Mouse (Mus musculus) hindbrain, embryonic 11.5 days (tissue): Measurements from ENCODE around the gene Eif2b4. TPM values are rescaled to one million over a fixed set of nuclear protein-coding genes. Genes with fewer than 3 reads are reported as not detected.

Experiments used
- ATAC-seq: fragments of 200-750 bp; cut with Nextera tagmentation; 2 replicates; pipeline ENCODE4 v1.8.0; 2017; ENCODE audit warnings: mild to moderate bottlenecking, moderate TSS enrichment, moderate library complexity; ENCODE audit not compliant: low FRiP score
- DNase-seq: peaks from one replicate; pipeline ENCODE4 v3.0.0-alpha.2; 2015; ENCODE audit warnings: low spot score
- H3K27ac ChIP-seq: fragments of 300-500 bp; sonication (generic); 2 replicates; pipeline ENCODE4 v1.5.1; 2014; ENCODE audit warnings: mild to moderate bottlenecking, low read depth, low read length
- H3K27me3 ChIP-seq: fragments of 300-500 bp; sonication (generic); 2 replicates; pipeline ENCODE4 v1.6.1; 2014; ENCODE audit warnings: mild to moderate bottlenecking, low read length, moderate library complexity, mixed read lengths; ENCODE audit not compliant: control insufficient read depth, insufficient read depth
- H3K36me3 ChIP-seq: fragments of 300-500 bp; sonication (generic); 2 replicates; pipeline ENCODE4 v1.6.1; 2014; ENCODE audit warnings: mild to moderate bottlenecking, low read length, moderate library complexity, mixed read lengths; ENCODE audit not compliant: control insufficient read depth, insufficient read depth
- H3K4me1 ChIP-seq: fragments of 300-500 bp; sonication (generic); replicated peaks from 2 replicates; pipeline ENCODE4 v1.6.1; 2014; ENCODE audit warnings: low read length, mixed read lengths; ENCODE audit not compliant: control insufficient read depth, insufficient read depth
- H3K4me2 ChIP-seq: fragments of 300-500 bp; sonication (generic); replicated peaks from 2 replicates; pipeline ENCODE4 v1.6.1; 2014; ENCODE audit warnings: mild to moderate bottlenecking, low read depth, low read length
- H3K4me3 ChIP-seq: fragments of 300-500 bp; sonication (generic); 2 replicates; pipeline ENCODE4 v1.5.1; 2014; ENCODE audit warnings: low read depth, low read length
- H3K9ac ChIP-seq: fragments of 300-500 bp; sonication (generic); 2 replicates; pipeline ENCODE4 v1.6.1; 2014; ENCODE audit warnings: low read depth, low read length
- H3K9me3 ChIP-seq: fragments of 300-500 bp; sonication (generic); 2 replicates; pipeline ENCODE4 v1.6.1; 2016; ENCODE audit warnings: low read length; ENCODE audit not compliant: control insufficient read depth
- WGBS: fragments of 180-500 bp; shearing (Covaris S2); extraction: QIAGEN DNeasy Blood & Tissue Kit; methylation state at CpG from one replicate; pipeline ENCODE4 v1.1.7; 2014; 5-methylcytosine and 5-hydroxymethylcytosine counted together
- polyA plus RNA-seq: library from polyadenylated mRNA; unstranded; fragments of >200 nt; fragmentation: Nextera tagmentation; extraction: Ambion mirVana; gene quantifications from 2 replicates; pipeline ENCODE4 v1.2.1, GENCODE M21; 2014

The Eif2b4 gene
- polyA plus RNA-seq, 1 experiment from 2014 or later: 66.5 TPM

DNA sequence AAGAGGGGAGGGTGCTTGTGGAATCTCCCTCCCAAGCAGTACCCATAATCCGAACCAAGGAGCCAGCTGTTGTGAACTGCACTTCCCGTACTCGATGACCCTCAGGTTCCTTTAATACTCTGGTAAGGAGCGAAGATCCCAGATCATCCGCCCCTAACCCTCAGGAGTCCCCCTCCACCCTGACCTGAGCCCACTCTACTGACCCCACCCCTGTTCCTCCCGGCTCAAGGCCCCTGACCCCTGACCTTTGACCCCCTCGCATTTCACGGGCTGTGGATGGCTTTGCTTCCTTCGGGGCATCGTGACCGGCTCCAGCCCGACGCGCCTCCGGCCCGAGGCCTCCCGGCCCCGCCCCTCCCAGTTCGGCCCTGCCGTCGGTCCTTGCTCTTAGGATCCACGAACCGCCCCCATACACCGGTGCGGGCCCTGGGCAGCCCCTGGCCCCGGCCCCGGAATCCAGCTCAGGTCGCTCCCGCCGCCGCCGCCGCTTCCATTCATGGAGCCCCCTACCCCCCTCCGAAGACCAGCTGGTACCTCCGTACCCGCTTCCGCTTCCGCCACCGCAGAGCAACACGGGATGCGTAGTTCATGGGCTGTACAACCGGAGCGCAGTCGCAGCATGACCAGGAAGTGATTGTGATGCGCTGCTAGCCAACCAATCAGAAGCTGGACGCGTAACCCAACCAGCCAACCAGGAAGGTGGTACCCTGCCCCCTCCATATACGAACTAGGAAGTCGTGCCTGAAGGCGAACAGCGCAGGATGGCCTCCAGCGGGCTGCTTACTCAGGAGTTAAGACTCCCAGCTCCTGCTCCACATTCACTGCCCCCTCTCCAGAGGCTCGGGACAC lies 8.7 kb upstream of the Eif2b4 start, which contains the start of gene Zfp513:
Gene Zfp513 (minus strand): TSS at position 562 of the 849 bp plus-strand sequence.
- H3K9me3 ChIP-seq: peaks cover 5% of the 10 kb centered on the region
- peak within 1 kb of the TSS; percentile 86 for H3K9ac ChIP-seq
- H3K4me3 ChIP-seq: peak within 1 kb of the TSS; percentile 81
- ATAC-seq: peak; percentile 98
- H3K27me3 ChIP-seq: no peaks in the 10 kb centered on the region
- peaks cover 16% of the 10 kb centered on the region for H3K36me3 ChIP-seq
- peak within 1 kb of the TSS; percentile 84 for H3K27ac ChIP-seq
- peaks cover 5% of the 10 kb centered on the region; the same call in 1 of the 2 replicates for H3K4me1 ChIP-seq
- peak; percentile 95 for DNase-seq
- WGBS: under 1% methylated on average over 51 of the region's 53 CpGs
- H3K4me2 ChIP-seq: peak within 1 kb of the TSS; percentile 61

DNA sequence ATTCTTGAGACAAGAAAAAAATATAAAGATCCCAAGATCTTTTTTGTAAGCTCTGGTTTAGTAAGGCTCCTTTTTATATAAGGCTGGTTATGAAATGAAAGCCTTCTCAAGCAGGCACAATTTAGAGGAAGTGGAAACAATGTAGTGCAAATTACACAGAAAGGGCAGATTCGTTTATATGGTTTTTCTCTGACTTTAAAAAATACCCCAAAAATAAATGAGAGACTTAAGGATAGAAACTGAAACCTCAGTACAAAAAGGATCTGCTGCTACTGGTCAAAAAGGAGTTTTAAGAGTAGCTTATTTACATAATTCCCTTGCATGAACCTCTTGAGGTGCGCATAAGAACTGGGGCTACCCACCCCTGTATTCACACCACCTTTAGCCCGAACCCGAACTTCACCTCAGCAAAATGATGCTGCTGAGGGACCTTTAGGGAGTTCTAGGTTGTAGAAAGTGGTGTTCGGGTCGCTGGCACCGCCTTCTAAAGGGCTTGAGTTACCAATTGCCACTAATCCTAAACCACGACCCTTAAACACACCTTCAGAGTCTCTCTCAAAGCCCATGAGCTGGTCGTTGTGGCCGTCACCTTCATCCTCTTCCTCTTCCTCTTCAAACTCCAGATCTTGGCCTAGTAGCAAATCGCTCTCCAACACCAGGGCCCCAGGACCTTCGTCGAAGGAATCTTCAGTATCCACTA lies 8.0 kb upstream of the Eif2b4 start:
- ATAC-seq (no peak), DNase-seq (no peak)
- Histone ChIP-seq H3K4me3 (peak overlapping the region; percentile 81), H3K4me1 (peaks cover 5% of the 10 kb centered on the region; the same call in 1 of the 2 replicates), H3K27me3 (no peaks in the 10 kb centered on the region), H3K36me3 (peaks cover 18% of the 10 kb centered on the region), H3K9me3 (peaks cover 5% of the 10 kb centered on the region), H3K4me2 (peak overlapping the region; percentile 48), H3K27ac (peak overlapping the region; percentile 84; the same call in 1 of the 2 replicates), H3K9ac (peak overlapping the region; percentile 86)
- WGBS: 23% methylated on average over 13 of the region's 13 CpGs

DNA sequence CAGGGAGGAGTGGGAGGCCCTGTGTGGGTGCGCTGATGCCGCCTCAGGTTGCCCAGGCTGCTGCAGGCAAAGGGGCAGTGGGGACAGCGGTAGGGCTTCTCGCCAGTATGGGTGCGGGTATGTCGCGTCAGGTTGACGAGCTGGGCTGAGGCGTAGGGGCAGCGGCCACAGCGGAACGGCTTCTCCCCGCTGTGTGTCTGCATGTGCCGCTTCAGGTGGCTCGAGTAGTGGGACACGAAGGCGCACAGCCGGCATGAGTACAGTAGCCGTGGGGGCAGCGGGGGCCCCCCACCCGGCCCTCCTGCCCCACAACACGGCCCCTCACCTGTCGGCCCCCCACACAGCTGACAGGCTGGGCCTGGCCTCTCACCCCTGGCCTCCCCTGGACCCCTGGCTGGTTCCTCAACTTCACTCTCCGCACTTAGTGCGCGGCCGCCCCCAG lies 7.1 kb upstream of the Eif2b4 start:
- no peak overlapping the region for H3K27ac ChIP-seq
- H3K9me3 ChIP-seq: peaks cover 5% of the 10 kb centered on the region
- H3K4me2 ChIP-seq: peak overlapping the region; percentile 17
- WGBS: 92% methylated on average over 27 of the region's 27 CpGs
- H3K36me3 ChIP-seq: peaks cover 18% of the 10 kb centered on the region
- peaks cover 5% of the 10 kb centered on the region; the same call in 1 of the 2 replicates for H3K4me1 ChIP-seq
- H3K4me3 ChIP-seq: peak overlapping the region; percentile 81
- H3K27me3 ChIP-seq: no peaks in the 10 kb centered on the region
- DNase-seq: no peak
- no peak for ATAC-seq
- H3K9ac ChIP-seq: no peak overlapping the region

DNA sequence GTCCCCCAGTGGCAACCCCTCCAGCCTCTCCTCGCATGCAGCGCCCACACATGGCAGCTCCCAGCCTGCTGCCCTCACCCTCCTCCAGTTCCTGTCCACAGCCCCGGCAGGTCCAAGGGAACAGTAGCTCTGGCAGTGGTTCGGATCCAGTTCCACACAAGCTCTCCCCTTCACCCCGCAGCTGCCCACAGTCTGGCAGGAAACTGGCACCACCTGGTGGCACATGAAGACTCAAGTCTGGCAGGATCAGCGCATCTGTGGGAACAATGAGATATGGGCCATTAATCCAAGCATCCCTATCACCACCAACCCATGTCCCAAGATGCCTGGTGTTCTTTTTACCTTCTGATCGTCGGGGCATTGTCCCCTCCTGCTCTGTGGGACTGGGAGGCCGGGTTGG lies 6.7 kb upstream of the Eif2b4 start:
- Histone ChIP-seq H3K4me1 (peaks cover 5% of the 10 kb centered on the region; the same call in 1 of the 2 replicates), H3K36me3 (peaks cover 21% of the 10 kb centered on the region), H3K27ac (no peak overlapping the region), H3K9me3 (peaks cover 5% of the 10 kb centered on the region), H3K9ac (no peak overlapping the region), H3K4me3 (peak overlapping the region; percentile 81; the same call in 1 of the 2 replicates), H3K27me3 (no peaks in the 10 kb centered on the region), H3K4me2 (no peak overlapping the region)
- no peak for DNase-seq
- 94% methylated on average over 9 of the region's 9 CpGs for WGBS
- no peak for ATAC-seq

DNA sequence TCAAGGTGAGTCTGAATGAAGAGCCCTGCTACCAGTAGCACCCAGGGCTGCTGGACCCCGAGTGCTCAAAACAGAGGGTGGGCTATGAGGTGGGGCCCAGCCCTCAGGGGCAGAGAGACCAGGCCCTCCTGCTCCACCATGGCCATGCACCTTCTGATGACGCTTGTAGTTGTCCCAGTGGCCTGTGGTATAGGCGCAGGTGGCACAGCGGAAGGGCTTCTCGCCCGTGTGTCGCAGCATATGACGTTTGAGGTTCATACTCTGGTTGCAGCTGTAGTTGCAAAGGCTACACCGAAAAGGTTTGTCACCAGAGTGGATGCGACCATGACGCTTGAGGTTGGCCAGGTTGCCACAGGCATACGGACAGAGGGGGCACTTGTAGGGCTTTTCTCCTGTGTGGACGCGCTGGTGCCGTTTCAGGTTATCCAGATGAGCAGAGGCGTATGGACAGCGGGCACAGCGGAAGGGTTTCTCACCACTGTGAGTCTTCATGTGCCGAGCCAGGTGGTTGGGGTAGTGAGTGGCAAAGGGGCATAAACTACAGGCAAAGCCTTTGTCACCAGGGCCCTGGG lies 6.2 kb upstream of the Eif2b4 start:
- Histone ChIP-seq H3K4me2 (no peak overlapping the region), H3K36me3 (peaks cover 23% of the 10 kb centered on the region), H3K9me3 (peaks cover 5% of the 10 kb centered on the region), H3K27me3 (no peaks in the 10 kb centered on the region), H3K9ac (no peak overlapping the region), H3K4me1 (peaks cover 5% of the 10 kb centered on the region; the same call in 1 of the 2 replicates), H3K27ac (no peak overlapping the region), H3K4me3 (no peak overlapping the region)
- DNase-seq (no peak), ATAC-seq (no peak)
- WGBS: 92% methylated on average over 19 of the region's 19 CpGs

DNA sequence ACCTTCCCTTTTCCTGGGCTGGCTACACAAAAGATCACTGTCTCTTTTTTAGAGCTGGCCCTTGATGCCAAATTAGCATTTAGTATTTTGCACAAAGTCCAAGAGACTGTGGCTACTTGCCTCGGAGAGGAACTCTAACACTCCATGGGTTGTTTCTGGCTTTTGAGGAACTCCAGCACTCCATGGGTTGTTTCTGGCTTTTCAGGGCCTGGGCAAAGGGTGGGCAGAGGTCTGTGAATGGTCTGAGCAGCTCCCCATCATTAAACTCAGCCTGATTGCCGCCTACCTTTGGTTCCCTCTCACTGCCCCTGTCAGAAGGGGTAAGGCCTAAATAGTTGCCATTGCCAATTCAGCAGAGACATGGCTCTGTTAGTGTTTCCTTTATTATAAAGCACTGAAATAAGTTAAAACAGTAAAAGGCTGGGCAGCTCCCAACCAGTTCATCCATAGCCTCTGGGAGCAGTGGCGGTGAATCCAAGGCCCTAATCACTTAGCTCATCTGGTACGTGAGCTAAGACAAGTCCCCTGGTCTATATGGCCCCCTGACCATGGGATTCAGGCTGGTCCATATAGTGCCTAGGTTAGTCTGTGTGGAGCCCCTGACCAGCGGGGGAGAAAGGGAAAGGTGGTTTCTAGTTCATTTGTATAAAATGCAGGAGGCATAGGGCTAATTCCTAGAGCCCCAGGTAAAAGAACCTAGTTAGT lies 5.5 kb upstream of the Eif2b4 start:
- DNase-seq: no peak
- Histone ChIP-seq H3K27ac (no peak overlapping the region), H3K27me3 (no peaks in the 10 kb centered on the region), H3K9ac (no peak overlapping the region), H3K9me3 (peaks cover 5% of the 10 kb centered on the region), H3K36me3 (peaks cover 23% of the 10 kb centered on the region), H3K4me3 (no peak overlapping the region), H3K4me2 (no peak overlapping the region), H3K4me1 (peaks cover 8% of the 10 kb centered on the region)
- 85% methylated on average over 5 of the region's 5 CpGs for WGBS
- no peak for ATAC-seq

DNA sequence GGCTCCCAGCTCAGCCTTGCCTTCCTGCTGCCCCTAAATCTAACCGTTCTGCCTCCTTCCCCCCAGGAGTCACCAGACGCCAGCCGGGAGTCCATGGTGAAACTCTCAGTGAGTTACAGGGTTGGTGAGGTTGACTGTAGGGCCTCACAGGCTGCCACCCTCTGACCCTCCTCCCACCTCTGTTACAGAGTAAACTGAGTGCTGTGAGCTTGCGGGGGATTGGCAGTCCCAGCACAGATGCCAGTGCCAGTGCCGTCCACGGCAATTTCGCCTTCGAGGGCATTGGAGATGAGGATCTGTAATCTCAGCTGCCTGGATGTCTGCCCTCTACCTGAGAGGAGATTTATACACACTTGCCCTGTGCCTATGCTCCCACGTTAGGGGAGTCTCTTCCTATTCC lies 4.9 kb upstream of the Eif2b4 start:
- WGBS: 80% methylated on average over 9 of the region's 9 CpGs
- H3K4me2 ChIP-seq: no peak overlapping the region
- no peak overlapping the region for H3K9ac ChIP-seq
- peaks cover 5% of the 10 kb centered on the region for H3K9me3 ChIP-seq
- peaks cover 8% of the 10 kb centered on the region for H3K4me1 ChIP-seq
- peaks cover 23% of the 10 kb centered on the region for H3K36me3 ChIP-seq
- ATAC-seq (no peak), DNase-seq (no peak)
- H3K4me3 ChIP-seq: no peak overlapping the region
- H3K27me3 ChIP-seq: no peaks in the 10 kb centered on the region
- no peak overlapping the region for H3K27ac ChIP-seq

DNA sequence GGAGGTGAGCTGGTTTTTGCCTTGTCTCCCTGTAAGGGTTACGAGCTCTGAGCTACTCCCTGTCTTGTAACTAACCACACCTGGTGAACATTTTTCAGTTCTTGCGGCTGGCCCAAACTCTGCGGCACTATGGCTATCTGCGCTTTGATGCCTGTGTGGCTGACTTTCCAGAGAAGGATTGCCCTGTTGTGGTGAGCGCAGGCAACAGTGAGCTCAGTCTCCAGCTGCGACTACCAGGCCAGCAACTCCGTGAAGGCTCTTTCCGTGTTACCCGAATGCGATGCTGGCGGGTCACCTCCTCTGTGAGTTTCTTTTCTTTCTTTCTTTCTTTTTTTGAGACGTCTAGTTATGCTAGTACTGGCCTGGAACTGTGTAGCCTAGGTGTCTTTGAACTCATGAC lies 3.8 kb upstream of the Eif2b4 start:
- Histone ChIP-seq H3K9me3 (peaks cover 5% of the 10 kb centered on the region), H3K4me3 (no peak overlapping the region), H3K36me3 (peaks cover 21% of the 10 kb centered on the region), H3K27ac (no peak overlapping the region), H3K4me1 (peaks cover 8% of the 10 kb centered on the region), H3K27me3 (no peaks in the 10 kb centered on the region), H3K4me2 (no peak overlapping the region), H3K9ac (no peak overlapping the region)
- ATAC-seq: no peak
- 95% methylated on average over 12 of the region's 12 CpGs for WGBS
- no peak for DNase-seq
